Mouse (Mus musculus) thymus, postnatal 36 days (tissue): ENCODE measurements around the gene Fry.

Experiments
- DNase-seq, 2 experiments: peaks; one replicate each; pipeline ENCODE4 v3.0.0; 2022; ENCODE audit warnings: mixed read lengths in 2 of 2

Gene Fry

GRCm38 (mm10) chr5:150176251-150177015, 58.0 kb downstream of the Fry start:
- no peak for DNase-seq

GRCm38 (mm10) chr5:150177757-150178156, 59.3 kb downstream of the Fry start:
- no peak for DNase-seq

- DNase-seq = no peak
These were observed 59.9 kb downstream of the Fry start for GRCm38 (mm10) chr5:150178194-150178801.

- no peak for DNase-seq
These were observed 62.7 kb downstream of the Fry start for GRCm38 (mm10) chr5:150180985-150181607.

GRCm38 (mm10) chr5:150184959-150185358, 66.5 kb downstream of the Fry start:
- DNase-seq = no peak

- DNase-seq = no peak
These were observed 67.7 kb downstream of the Fry start for GRCm38 (mm10) chr5:150186121-150186520.

GRCm38 (mm10) chr5:150186676-150187075, 68.2 kb downstream of the Fry start:
- no peak for DNase-seq

GRCm38 (mm10) chr5:150188031-150188430, 69.6 kb downstream of the Fry start:
- DNase-seq = no peak

GRCm38 (mm10) chr5:150190454-150191358, 72.3 kb downstream of the Fry start:
- DNase-seq = no peak

GRCm38 (mm10) chr5:150195514-150196210, 77.2 kb downstream of the Fry start:
- peak; percentile 12 to 14 for DNase-seq

GRCm38 (mm10) chr5:150196211-150196585, 77.8 kb downstream of the Fry start:
- no peak for DNase-seq

GRCm38 (mm10) chr5:150196881-150197311, 78.5 kb downstream of the Fry start:
- DNase-seq = no peak

- no peak for DNase-seq
These were observed 88.3 kb downstream of the Fry start for GRCm38 (mm10) chr5:150206749-150207148.

- no peak for DNase-seq
These were observed 89.2 kb downstream of the Fry start for GRCm38 (mm10) chr5:150207596-150207995.

- no peak for DNase-seq
These were observed 89.6 kb downstream of the Fry start for GRCm38 (mm10) chr5:150208009-150208408.

- DNase-seq = no peak
These were observed 95.6 kb downstream of the Fry start for GRCm38 (mm10) chr5:150214081-150214480.

GRCm38 (mm10) chr5:150216066-150216465, 97.6 kb downstream of the Fry start:
- no peak for DNase-seq

- no peak for DNase-seq
These were observed 101.0 kb downstream of the Fry start for GRCm38 (mm10) chr5:150219457-150219856.

GRCm38 (mm10) chr5:150220333-150220732, 101.9 kb downstream of the Fry start:
- DNase-seq = peak; percentile 30 to 39

GRCm38 (mm10) chr5:150221806-150222205, 103.4 kb downstream of the Fry start:
- DNase-seq = no peak

GRCm38 (mm10) chr5:150223546-150224239, 105.2 kb downstream of the Fry start:
- no peak for DNase-seq

GRCm38 (mm10) chr5:150229086-150229485, 110.6 kb downstream of the Fry start:
- DNase-seq = no peak
